Mouse (Mus musculus): ENCODE measurements around the gene Sstr4.

Sstr4 gene

GRCm38 (mm10) chr2:148393846-148394245, 1.3 kb upstream of the Sstr4 start:
- DNase-seq (ENCODE audit: low read depth, low spot score), result no peak

GRCm38 (mm10) chr2:148396209-148396608, 1.1 kb downstream of the Sstr4 start:
- DNase-seq (ENCODE audit: low read depth, low spot score), result no peak

- no peak for DNase-seq (ENCODE audit: low read depth, low spot score)
Observed at GRCm38 (mm10) chr2:148397015-148397783, 2.1 kb downstream of the Sstr4 start.

GRCm38 (mm10) chr2:148397784-148398100, 2.6 kb downstream of the Sstr4 start:
- no peak for DNase-seq (ENCODE audit: low read depth, low spot score)

- no peak for DNase-seq (ENCODE audit: low read depth, low spot score)
Observed at GRCm38 (mm10) chr2:148398901-148399685, 3.9 kb downstream of the Sstr4 start.

- DNase-seq (ENCODE audit: low read depth, low spot score), result no peak
Observed at GRCm38 (mm10) chr2:148402227-148402626, 7.1 kb downstream of the Sstr4 start.

GRCm38 (mm10) chr2:148404906-148405305, 9.8 kb downstream of the Sstr4 start:
- no peak for DNase-seq (ENCODE audit: low read depth, low spot score)

- DNase-seq (ENCODE audit: low read depth, low spot score), result peak; percentile 38
Observed at GRCm38 (mm10) chr2:148406160-148406970, 11.2 kb downstream of the Sstr4 start.

- peak; percentile 12 for DNase-seq (ENCODE audit: low read depth, low spot score)
Observed at GRCm38 (mm10) chr2:148406971-148407869, 12.1 kb downstream of the Sstr4 start.

- peak; percentile 60 for DNase-seq (ENCODE audit: low read depth, low spot score)
Observed at GRCm38 (mm10) chr2:148407870-148408760, 13.0 kb downstream of the Sstr4 start, which contains the start of gene Thbd. Gene Thbd, minus strand, starts transcription at chr2:148408188.

GRCm38 (mm10) chr2:148408761-148409120, 13.6 kb downstream of the Sstr4 start:
- no peak for DNase-seq (ENCODE audit: low read depth, low spot score)

GRCm38 (mm10) chr2:148409141-148409540, 14.0 kb downstream of the Sstr4 start:
- DNase-seq (ENCODE audit: low read depth, low spot score), result peak; percentile 34

GRCm38 (mm10) chr2:148409821-148410220, 14.7 kb downstream of the Sstr4 start:
- DNase-seq (ENCODE audit: low read depth, low spot score), result no peak

GRCm38 (mm10) chr2:148419151-148419550, 24.0 kb downstream of the Sstr4 start:
- no peak for DNase-seq (ENCODE audit: low read depth, low spot score)

GRCm38 (mm10) chr2:148419776-148420175, 24.6 kb downstream of the Sstr4 start:
- no peak for DNase-seq (ENCODE audit: low read depth, low spot score)

- DNase-seq (ENCODE audit: low read depth, low spot score), result no peak
Observed at GRCm38 (mm10) chr2:148421112-148421511, 26.0 kb downstream of the Sstr4 start.

GRCm38 (mm10) chr2:148421706-148422105, 26.6 kb downstream of the Sstr4 start:
- DNase-seq (ENCODE audit: low read depth, low spot score), result no peak

GRCm38 (mm10) chr2:148425709-148426382, 30.7 kb downstream of the Sstr4 start:
- no peak for DNase-seq (ENCODE audit: low read depth, low spot score)

- DNase-seq (ENCODE audit: low read depth, low spot score), result no peak
Observed at GRCm38 (mm10) chr2:148427553-148427952, 32.4 kb downstream of the Sstr4 start.

- DNase-seq (ENCODE audit: low read depth, low spot score), result no peak
Observed at GRCm38 (mm10) chr2:148428523-148428922, 33.4 kb downstream of the Sstr4 start.

All from ES-CJ7 (cell line).